Mouse (Mus musculus) spleen, adult 2 months (tissue): ENCODE data around the gene Syt6.

Experiments used
- CTCF ChIP-seq: fragments of 200-500 bp; IDR thresholded peaks from 2 replicates; pipeline ENCODE4 v1.5.1; 2011; ENCODE audit warnings: mild to moderate bottlenecking, inconsistent platforms; ENCODE audit not compliant: insufficient read depth, insufficient read length, insufficient replicate concordance; ENCODE audit errors: extremely low read depth
- POLR2A ChIP-seq: fragments of 200-500 bp; IDR thresholded peaks from 2 replicates; pipeline ENCODE4 v1.6.1; 2011; ENCODE audit warnings: low read depth, low read length, inconsistent platforms

GRCm38 (mm10) chr3:103593631-103594030, 18.6 kb downstream of the Syt6 start:
- TF ChIP-seq CTCF (no peak), POLR2A (no peak)
